8 mouse cellular contexts compared by ENCODE assay signal in genomic region chr7:27228865-27229264, GRCm38 (mm10). TPM values are rescaled to one million over a fixed set of nuclear protein-coding genes. Genes with fewer than 3 reads are reported as not detected.
DNase-seq lines count a peak whose midpoint lies in the region; ATAC-seq and TF ChIP-seq lines count a peak whose summit lies in the region.

No protein-coding gene starts in this region.

- no peak for TF ChIP-seq POLR2A in cortical plate, adult 2 months (IDR thresholded peaks at IDR 0.05; ENCODE audit: extremely low read depth, insufficient read depth, low read length)

- no peaks in the 10 kb centered on the region for H3K36me3 ChIP-seq in kidney, embryonic 14.5 days (ENCODE audit: control insufficient read depth, insufficient read depth, low read length)
- no peaks in the 10 kb centered on the region for H3K36me3 ChIP-seq in midbrain, embryonic 16.5 days (ENCODE audit: control insufficient read depth, insufficient read depth, low read length)

- peak overlapping the region; percentile 81 for H3K9ac ChIP-seq in kidney, embryonic 14.5 days (ENCODE audit: low read depth, low read length)
- peak overlapping the region; percentile 80 for H3K9ac ChIP-seq in midbrain, embryonic 16.5 days (ENCODE audit: low read depth, low read length)

- H3K9me3 ChIP-seq in kidney, embryonic 14.5 days (ENCODE audit: control insufficient read depth, low read length): no peaks in the 10 kb centered on the region
- H3K9me3 ChIP-seq in midbrain, embryonic 16.5 days (replicated peaks; ENCODE audit: control insufficient read depth, low read length, poor library complexity, severe bottlenecking): no peaks in the 10 kb centered on the region

- H3K4me1 ChIP-seq in kidney, embryonic 14.5 days (ENCODE audit: control insufficient read depth, insufficient read depth, low read length): peaks cover 37% of the 10 kb centered on the region
- peaks cover 11% of the 10 kb centered on the region for H3K4me1 ChIP-seq in cortical plate, adult 2 months (ENCODE audit: control insufficient read depth, insufficient read depth, low read length)
- H3K4me1 ChIP-seq in midbrain, embryonic 16.5 days (ENCODE audit: control insufficient read depth, insufficient read depth, low read length): peaks cover 54% of the 10 kb centered on the region

- H3K27me3 ChIP-seq in kidney, embryonic 14.5 days (ENCODE audit: control insufficient read depth, insufficient read depth, low read length): no peaks in the 10 kb centered on the region
- no peaks in the 10 kb centered on the region for H3K27me3 ChIP-seq in midbrain, embryonic 16.5 days (ENCODE audit: control insufficient read depth, insufficient read depth, low read depth, low read length)

- ATAC-seq in kidney, embryonic 14.5 days (ENCODE audit: low FRiP score, low TSS enrichment): 0 out of 2 replicates have a peak, but pooled peaks have one; percentile 0
- ATAC-seq in inflammation-experienced regulatory T-cells, adult 6 months: peak; percentile 23
- no peak for ATAC-seq in midbrain, embryonic 16.5 days
- ATAC-seq in monocyte, adult 5-6 weeks (replicated peaks; ENCODE audit: insufficient number of reproducible peaks, low FRiP score, low TSS enrichment, poor library complexity, severe bottlenecking): no peak

- H3K4me3 ChIP-seq in kidney, embryonic 14.5 days (ENCODE audit: low read length): peak overlapping the region; percentile 91
- peak overlapping the region; percentile 41 for H3K4me3 ChIP-seq in cortical plate, adult 2 months (ENCODE audit: insufficient read depth, low read length)
- peak overlapping the region; percentile 71 for H3K4me3 ChIP-seq in midbrain, embryonic 16.5 days (ENCODE audit: low read depth, low read length)

- 20% methylated on average over 6 of the region's 6 CpGs for WGBS in kidney, embryonic 14.5 days
- WGBS in midbrain, embryonic 16.5 days: 15% methylated on average over 6 of the region's 6 CpGs

- H3K4me2 ChIP-seq in kidney, embryonic 14.5 days (replicated peaks; ENCODE audit: low read depth, low read length): peak overlapping the region; percentile 89
- peak overlapping the region; percentile 99 for H3K4me2 ChIP-seq in midbrain, embryonic 16.5 days (ENCODE audit: low read length)

- H3K27ac ChIP-seq in kidney, embryonic 14.5 days (ENCODE audit: low read depth, low read length): peak overlapping the region; percentile 88
- peak overlapping the region; percentile 55 for H3K27ac ChIP-seq in cortical plate, adult 2 months (ENCODE audit: insufficient read depth, low read length)
- peak overlapping the region; percentile 84 for H3K27ac ChIP-seq in midbrain, embryonic 16.5 days (ENCODE audit: low read length)

- no peak for DNase-seq in kidney, postnatal 36 days
- no peak for DNase-seq in layer of hippocampus, postnatal 36 days
- no peak for DNase-seq in ovary, postnatal 14 days (ENCODE audit: low spot score)

- no peak for TF ChIP-seq CTCF in cortical plate, adult 2 months (IDR thresholded peaks at IDR 0.05; ENCODE audit: extremely low read depth, insufficient read depth, low read length)

RNA-seq across cellular contexts. Expression of gene Itpkc, which starts 0.4 kb away (rescaled TPM):
- 4.2 and 5.2 TPM in 2 replicates for polyA plus RNA-seq in kidney, embryonic 14.5 days (2014; fragmentation: Nextera tagmentation; extraction: Ambion mirVana)
- polyA plus RNA-seq in cortical plate, adult 2 months (2012; rRNA removed): 5.8 and 6.8 TPM in 2 replicates
- under 1 TPM; 0.49 to 0.83 (median 0.58) TPM for polyA plus RNA-seq in inflammation-experienced regulatory T-cells, adult 6 months (2017; shearing (Covaris generic))
- 6.0 and 7.0 TPM in 2 replicates for polyA plus RNA-seq in midbrain, embryonic 16.5 days (2015; fragmentation: Nextera tagmentation; extraction: Ambion mirVana)
- total RNA-seq in layer of hippocampus, postnatal 36 days (2021): 10 to 100 TPM in 1 of 2 experiments, 1 to 10 TPM in 1; 9.3 to 10.1 TPM
- total RNA-seq in monocyte, adult 5-6 weeks (2017): 6.7 to 9.7 TPM (median 9.1 TPM) in 3 replicates

RNA-seq across cellular contexts. Expression of gene Coq8b, which starts 4.0 kb away (rescaled TPM):
- 15.9 and 17.1 TPM in 2 replicates for polyA plus RNA-seq in kidney, embryonic 14.5 days (2014; fragmentation: Nextera tagmentation; extraction: Ambion mirVana)
- polyA plus RNA-seq in cortical plate, adult 2 months (2012; rRNA removed): 30.6 and 31.8 TPM in 2 replicates
- 10 to 100 TPM in 2 of 3 experiments, 1 to 10 TPM in 1; 9.5 to 14.0 (median 10.9) TPM for polyA plus RNA-seq in inflammation-experienced regulatory T-cells, adult 6 months (2017; shearing (Covaris generic))
- 21.1 and 23.7 TPM in 2 replicates for polyA plus RNA-seq in midbrain, embryonic 16.5 days (2015; fragmentation: Nextera tagmentation; extraction: Ambion mirVana)
- 10 to 100 TPM; 33.9 to 36.2 TPM for total RNA-seq in layer of hippocampus, postnatal 36 days (2021)
- total RNA-seq in monocyte, adult 5-6 weeks (2017): 7.0 to 22.6 TPM (median 19.4 TPM) in 3 replicates

RNA-seq across cellular contexts. Expression of gene Numbl, which starts 29.4 kb away (rescaled TPM):
- polyA plus RNA-seq in kidney, embryonic 14.5 days (2014; fragmentation: Nextera tagmentation; extraction: Ambion mirVana): 9.1 and 10.8 TPM in 2 replicates
- 108 TPM in 2 replicates for polyA plus RNA-seq in cortical plate, adult 2 months (2012; rRNA removed)
- polyA plus RNA-seq in inflammation-experienced regulatory T-cells, adult 6 months (2017; shearing (Covaris generic)): under 1 TPM; 0.15 to 0.38 (median 0.15) TPM
- 51.2 and 53.6 TPM in 2 replicates for polyA plus RNA-seq in midbrain, embryonic 16.5 days (2015; fragmentation: Nextera tagmentation; extraction: Ambion mirVana)
- total RNA-seq in layer of hippocampus, postnatal 36 days (2021): 100 to 1,000 TPM; 137 to 144 TPM
- 1.2 to 2.5 TPM (median 2.1 TPM) in 3 replicates for total RNA-seq in monocyte, adult 5-6 weeks (2017)

RNA-seq across cellular contexts. Expression of gene Snrpa, which starts 32.8 kb away (rescaled TPM):
- polyA plus RNA-seq in kidney, embryonic 14.5 days (2014; fragmentation: Nextera tagmentation; extraction: Ambion mirVana): 322 and 327 TPM in 2 replicates
- polyA plus RNA-seq in cortical plate, adult 2 months (2012; rRNA removed): 175 and 176 TPM in 2 replicates
- polyA plus RNA-seq in inflammation-experienced regulatory T-cells, adult 6 months (2017; shearing (Covaris generic)): 10 to 100 TPM; 63.4 to 96.0 (median 77.8) TPM
- 192 and 197 TPM in 2 replicates for polyA plus RNA-seq in midbrain, embryonic 16.5 days (2015; fragmentation: Nextera tagmentation; extraction: Ambion mirVana)
- 10 to 100 TPM; 84.2 to 96.0 TPM for total RNA-seq in layer of hippocampus, postnatal 36 days (2021)
- total RNA-seq in monocyte, adult 5-6 weeks (2017): 29.2 to 37.2 TPM (median 29.4 TPM) in 3 replicates

RNA-seq across cellular contexts. Expression of gene BC024978, which starts 33.3 kb away (rescaled TPM):
- polyA plus RNA-seq in kidney, embryonic 14.5 days (2014; fragmentation: Nextera tagmentation; extraction: Ambion mirVana): 2.9 and 4.5 TPM in 2 replicates
- 14.9 and 15.2 TPM in 2 replicates for polyA plus RNA-seq in cortical plate, adult 2 months (2012; rRNA removed)
- 1 to 10 TPM; 2.2 to 5.9 (median 5.2) TPM for polyA plus RNA-seq in inflammation-experienced regulatory T-cells, adult 6 months (2017; shearing (Covaris generic))
- 3.1 and 4.1 TPM in 2 replicates for polyA plus RNA-seq in midbrain, embryonic 16.5 days (2015; fragmentation: Nextera tagmentation; extraction: Ambion mirVana)
- 10 to 100 TPM; 20.4 to 25.4 TPM for total RNA-seq in layer of hippocampus, postnatal 36 days (2021)
- 0.53 to 4.7 TPM (median 1.0 TPM) in 3 replicates for total RNA-seq in monocyte, adult 5-6 weeks (2017)

Comparison
In these comparisons a context has a peak if more than half of its experiments do, and no peak if none do; other contexts are left out.
1. ATAC-seq: peak in kidney, embryonic 14.5 days (single experiment) and inflammation-experienced regulatory T-cells, adult 6 months (single experiment); none in midbrain, embryonic 16.5 days (single experiment) and monocyte, adult 5-6 weeks (single experiment).
2. H3K4me3 ChIP-seq: peak in every context shown above with its lines; median percentile 91 in kidney, embryonic 14.5 days; 71 in midbrain, embryonic 16.5 days; 41 in cortical plate, adult 2 months.
3. Peak in every context shown above with its lines, with median percentiles within 50 percentile points of each other: H3K27ac ChIP-seq.